Mouse (Mus musculus) brain, embryonic 14.5 days (tissue): ENCODE measurements at regions not wholly inside any gene's neighbourhood (a gene's known extent, or its start where the extent isn't known, plus 50 kb on each side); places are given as distances from the start of the nearest gene placed in this dataset.

Experiments used
- CTCF ChIP-seq: fragments of 200-500 bp; IDR thresholded peaks from 2 replicates; pipeline ENCODE4 v1.5.1; 2012; ENCODE audit warnings: inconsistent platforms, mild to moderate bottlenecking, moderate library complexity, borderline replicate concordance; ENCODE audit not compliant: insufficient read depth, insufficient read length; ENCODE audit errors: extremely low read depth
- POLR2A ChIP-seq: fragments of 200-500 bp; IDR thresholded peaks from 2 replicates; pipeline ENCODE4 v1.6.1; 2012; ENCODE audit warnings: mild to moderate bottlenecking, inconsistent platforms, borderline replicate concordance; ENCODE audit not compliant: poor library complexity, insufficient read depth, insufficient read length, severe bottlenecking; ENCODE audit errors: extremely low read depth

DNA sequence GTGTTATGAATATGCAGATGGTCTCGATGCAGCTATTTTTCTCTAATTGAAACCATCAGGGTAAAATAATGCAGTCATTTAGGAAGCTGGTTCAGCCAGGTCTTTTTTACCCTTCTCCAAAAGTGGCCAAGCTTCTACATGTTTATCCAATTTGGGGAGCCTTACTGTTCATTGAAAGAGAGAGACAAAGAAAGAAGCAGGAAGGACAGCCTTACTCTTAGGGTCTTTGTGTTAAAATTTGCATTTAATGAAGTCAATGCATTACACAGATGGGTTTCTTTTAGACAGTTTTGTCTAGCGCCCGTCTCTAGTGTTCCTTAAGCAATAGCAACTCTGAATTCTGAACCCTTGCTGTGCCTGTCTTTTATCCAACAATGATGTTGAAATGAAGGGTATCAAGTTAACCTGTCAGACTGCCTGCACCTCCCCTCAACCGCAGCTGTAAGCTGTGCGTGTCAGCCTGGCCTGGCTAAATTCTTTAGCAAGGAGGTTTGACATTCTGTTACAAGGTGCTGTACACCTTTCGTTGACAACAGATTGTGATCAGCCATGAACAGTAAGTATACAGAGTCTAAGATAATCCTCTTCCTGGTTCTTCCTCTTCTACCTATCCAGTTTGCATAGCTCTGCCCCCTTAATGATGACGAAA lies 91.3 kb upstream of the Ddit4l start:
- TF ChIP-seq POLR2A = no peak
- no peak for TF ChIP-seq CTCF
